Mouse (Mus musculus) embryonic fibroblast, embryonic 13.5 days (primary cell): ENCODE measurements at regions not wholly inside any gene's neighbourhood (a gene's known extent, or its start where the extent isn't known, plus 50 kb on each side); places are given as distances from the start of the nearest gene placed in this dataset.
A peak's percentile ranks its signal among the peaks of the same experiment; 100 is the strongest.
"Not testable (repeated sequence)": the region's sequence is repeated elsewhere in the genome, so short reads cannot be mapped to it uniquely, and the experiment has no call there.

Source experiments
- H3K27ac ChIP-seq: 2 replicates; pipeline ENCODE4 v1.5.1; 2012; ENCODE audit warnings: low read length, control low read depth, inconsistent platforms; ENCODE audit not compliant: insufficient read depth
- H3K4me1 ChIP-seq: 2 replicates; pipeline ENCODE4 v1.6.1; 2011; ENCODE audit warnings: low read length; ENCODE audit not compliant: control insufficient read depth, insufficient read depth
- H3K4me3 ChIP-seq: 2 replicates; pipeline ENCODE4 v1.5.1; 2011; ENCODE audit warnings: mild to moderate bottlenecking, control low read depth, low read length; ENCODE audit not compliant: insufficient read depth
- CTCF ChIP-seq: IDR thresholded peaks from 2 replicates; pipeline ENCODE4 v1.5.1; 2011; ENCODE audit warnings: mild to moderate bottlenecking, control low read depth, low read length, moderate library complexity, borderline replicate concordance; ENCODE audit not compliant: insufficient read depth
- POLR2A ChIP-seq: IDR thresholded peaks from 2 replicates; pipeline ENCODE4 v1.6.1; 2011; ENCODE audit warnings: low read depth, mild to moderate bottlenecking, control low read depth, low read length, moderate library complexity

DNA sequence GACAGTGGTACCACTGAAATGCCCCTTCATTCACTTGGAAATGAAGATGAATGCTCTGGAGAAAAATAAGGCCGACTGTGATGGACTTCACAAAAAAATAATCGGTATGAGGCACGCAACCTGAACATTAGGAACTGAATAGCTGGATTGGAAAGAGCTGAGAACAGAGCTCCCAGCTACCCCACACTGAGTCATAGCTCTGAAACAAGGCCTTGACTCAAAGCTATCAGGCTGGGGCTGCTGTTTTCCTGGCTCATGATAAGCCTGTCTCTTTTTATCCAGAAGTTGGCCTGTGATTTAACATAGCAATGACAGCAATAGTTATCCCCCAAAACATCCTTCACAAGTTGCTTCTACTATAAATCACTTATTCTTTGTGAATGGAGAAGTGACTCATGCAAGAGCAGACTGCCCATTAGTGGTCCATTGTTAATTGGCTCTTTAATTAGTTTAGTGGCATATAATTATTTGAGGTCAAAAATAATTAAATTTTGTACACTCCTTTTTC, 306.9 kb upstream of the Hand2 start:
- Histone ChIP-seq H3K4me1 (peaks cover 2% of the 10 kb centered on the region; the same call in 1 of the 2 replicates), H3K4me3 (no peak overlapping the region), H3K27ac (peak overlapping the region; percentile 52; the same call in 1 of the 2 replicates)
- TF ChIP-seq POLR2A (no peak), CTCF (no peak)

DNA sequence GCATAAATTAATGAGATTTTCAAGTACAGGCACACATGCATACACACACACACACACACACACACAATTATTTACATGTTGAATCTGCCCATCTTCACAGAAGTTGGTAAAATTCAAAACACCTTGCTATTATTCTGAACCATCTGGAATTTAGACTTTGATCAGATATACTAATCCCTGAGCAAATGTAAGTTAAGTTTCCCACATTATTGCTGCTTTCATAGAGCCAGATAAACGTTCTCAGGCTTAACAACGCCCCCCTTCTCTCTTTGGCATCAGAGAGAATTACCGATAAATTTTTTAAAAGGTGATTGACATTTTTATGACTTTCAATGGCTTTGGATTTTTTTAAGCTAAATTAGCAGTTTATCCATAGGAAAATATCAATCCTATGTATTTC, 304.5 kb upstream of the Hand2 start:
- TF ChIP-seq CTCF (no peak), POLR2A (no peak)

DNA sequence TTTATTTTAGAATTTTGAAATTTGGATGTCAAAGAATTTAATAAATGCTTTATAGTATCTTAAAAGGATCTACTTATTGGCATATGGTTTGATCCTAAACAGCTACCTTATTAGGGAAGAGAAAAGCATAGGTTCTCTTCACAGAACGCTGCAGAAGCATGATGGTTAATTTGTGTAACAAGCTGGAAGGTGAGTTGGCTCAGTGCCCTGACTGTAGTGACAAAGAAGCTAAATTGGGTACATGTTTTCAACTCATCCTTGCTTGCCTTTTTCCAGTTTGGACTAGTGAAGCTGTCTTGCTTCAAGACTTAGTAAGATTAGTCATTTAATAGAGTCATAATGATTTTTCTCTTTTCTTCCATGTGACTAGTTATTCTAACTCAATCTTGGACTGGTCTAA, 292.7 kb upstream of the Hand2 start:
- not testable (repeated sequence) for H3K4me1 ChIP-seq, H3K27ac ChIP-seq, H3K4me3 ChIP-seq

More for the DNA sequence above, 304.5 kb upstream of the Hand2 start:
- Histone ChIP-seq H3K4me1 (peaks cover 2% of the 10 kb centered on the region; the same call in 1 of the 2 replicates), H3K4me3 (no peak overlapping the region), H3K27ac (no peak overlapping the region)

DNA sequence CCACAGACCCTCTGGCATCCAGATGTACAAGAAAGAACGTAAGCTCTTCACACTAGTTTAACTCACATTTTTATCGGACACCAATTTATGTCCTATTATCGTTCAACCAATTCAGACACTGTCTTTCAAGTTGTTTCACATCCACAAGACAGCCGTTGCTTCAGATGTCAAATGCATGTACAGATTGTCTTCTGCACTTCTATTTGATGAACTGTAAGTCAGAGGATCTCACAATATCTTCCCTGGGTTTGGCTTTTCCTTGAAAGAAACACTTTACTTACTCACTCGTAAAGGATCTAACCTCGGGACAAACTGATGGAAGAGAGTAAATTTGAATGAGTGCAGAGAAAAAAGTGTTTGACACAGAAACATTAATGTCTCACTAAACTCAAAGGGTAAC, 272.3 kb upstream of the Hand2 start:
- Histone ChIP-seq H3K27ac (no peak overlapping the region), H3K4me1 (no peaks in the 10 kb centered on the region), H3K4me3 (no peak overlapping the region)
- TF ChIP-seq POLR2A (no peak), CTCF (no peak)

DNA sequence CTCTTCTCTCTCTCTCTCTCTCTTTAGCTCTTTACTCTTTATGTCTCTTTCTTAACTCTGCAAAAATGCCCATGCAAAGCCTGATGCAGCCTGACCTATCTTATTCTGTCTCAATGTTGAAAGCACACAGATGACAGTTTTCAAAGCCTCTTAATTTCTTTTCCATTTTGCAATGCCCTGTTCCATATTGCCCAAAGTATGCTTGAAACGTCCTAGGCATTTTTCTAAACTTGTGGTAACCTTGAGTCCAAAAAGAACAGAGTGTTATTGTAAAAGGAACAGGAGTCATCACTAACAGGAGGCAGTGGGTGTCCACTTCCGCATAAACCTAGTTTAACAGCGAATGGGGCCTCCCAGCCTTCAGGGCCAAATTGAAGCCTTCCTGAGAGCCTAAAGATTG, 271.9 kb upstream of the Hand2 start:
- TF ChIP-seq POLR2A (no peak), CTCF (no peak)
- no peak overlapping the region for H3K4me3 ChIP-seq
- no peak overlapping the region for H3K27ac ChIP-seq
- H3K4me1 ChIP-seq, result no peaks in the 10 kb centered on the region

DNA sequence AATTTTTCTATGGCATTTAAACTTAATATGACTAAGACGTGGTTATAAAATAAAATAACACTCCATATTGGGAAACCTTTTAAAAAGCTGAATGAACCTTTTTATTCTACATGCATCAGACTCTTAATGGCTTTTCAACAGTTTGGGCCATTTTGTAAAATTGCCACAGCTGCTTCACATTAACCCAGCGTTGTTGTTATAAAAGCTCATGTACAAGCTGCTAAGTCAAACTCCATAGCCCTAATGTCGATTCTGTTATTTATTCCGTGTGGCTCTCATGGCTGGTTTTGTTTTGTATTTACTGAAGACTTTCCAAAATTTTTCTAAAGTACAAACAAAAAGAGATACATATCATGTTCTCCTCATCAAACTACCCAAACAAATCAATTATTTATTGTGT, 268.1 kb upstream of the Hand2 start:
- H3K27ac ChIP-seq, result no peak overlapping the region
- no peak for TF ChIP-seq POLR2A
- TF ChIP-seq CTCF, result no peak
- H3K4me1 ChIP-seq, result no peaks in the 10 kb centered on the region
- no peak overlapping the region for H3K4me3 ChIP-seq

DNA sequence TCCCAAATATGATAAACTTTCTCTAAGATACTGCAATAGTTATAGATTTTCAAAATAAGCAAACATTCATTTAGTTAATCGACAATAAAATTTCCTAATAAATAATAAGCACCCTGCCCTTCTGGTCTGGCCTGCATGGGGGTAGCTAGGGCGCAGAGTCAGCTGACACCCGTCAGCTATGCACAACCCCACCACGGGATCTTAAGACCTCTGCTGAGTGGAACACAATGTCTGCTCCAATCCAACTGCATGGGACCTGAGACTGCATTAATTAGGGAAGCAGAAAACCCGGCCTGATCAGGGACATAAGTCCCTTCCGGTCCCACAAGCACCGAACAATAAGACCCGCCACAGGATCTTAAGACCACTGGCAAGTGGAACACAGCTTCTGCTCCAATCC, 243.8 kb upstream of the Hand2 start:
- TF ChIP-seq CTCF (no peak), POLR2A (no peak)
- Histone ChIP-seq H3K27ac (no peak overlapping the region), H3K4me1 (no peaks in the 10 kb centered on the region), H3K4me3 (no peak overlapping the region)

DNA sequence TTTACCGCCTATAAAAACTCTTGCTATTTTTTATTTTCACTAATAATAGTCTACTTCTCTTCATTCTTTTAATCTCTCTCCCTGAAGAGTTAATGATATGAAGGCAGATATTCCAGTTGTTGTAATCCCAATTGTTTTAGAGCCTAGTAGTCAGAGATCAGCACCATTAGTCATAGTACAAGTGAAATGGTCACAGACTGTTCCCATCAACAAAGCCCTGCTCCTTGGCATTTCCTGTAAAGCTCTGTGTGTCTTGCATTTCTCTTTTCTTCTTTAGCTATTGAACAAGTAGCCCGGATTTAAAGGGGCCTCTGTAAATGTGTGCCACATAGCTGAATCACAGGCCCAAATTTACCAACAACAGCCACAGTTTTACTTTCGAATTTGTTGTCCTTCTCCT, 234.0 kb upstream of the Hand2 start:
- no peak for TF ChIP-seq CTCF
- no peak for TF ChIP-seq POLR2A
- no peak overlapping the region for H3K4me3 ChIP-seq
- H3K27ac ChIP-seq, result no peak overlapping the region; the same call in 1 of the 2 replicates
- peaks cover 4% of the 10 kb centered on the region; the same call in 1 of the 2 replicates for H3K4me1 ChIP-seq

DNA sequence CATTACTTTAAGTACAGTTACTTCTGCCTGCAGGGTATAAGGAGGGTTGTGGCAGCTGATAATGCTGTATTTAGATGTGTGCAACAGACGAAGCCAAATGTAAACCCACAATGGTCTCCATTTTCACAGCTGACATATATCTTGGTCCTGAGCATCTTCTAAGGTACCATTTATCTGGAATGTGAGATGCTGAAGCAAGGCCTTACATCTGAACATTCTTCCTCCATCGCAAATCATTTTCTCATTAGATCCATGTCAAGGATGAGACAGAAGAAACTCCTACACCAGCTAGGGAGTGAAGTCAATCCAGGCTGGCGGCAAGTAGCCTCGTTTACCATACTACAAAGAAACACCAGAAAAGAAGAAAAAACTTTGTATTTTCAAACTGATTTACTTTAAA, 228.4 kb upstream of the Hand2 start:
- Histone ChIP-seq H3K4me3 (no peak overlapping the region), H3K27ac (no peak overlapping the region), H3K4me1 (no peaks in the 10 kb centered on the region)
- no peak for TF ChIP-seq POLR2A
- no peak for TF ChIP-seq CTCF

DNA sequence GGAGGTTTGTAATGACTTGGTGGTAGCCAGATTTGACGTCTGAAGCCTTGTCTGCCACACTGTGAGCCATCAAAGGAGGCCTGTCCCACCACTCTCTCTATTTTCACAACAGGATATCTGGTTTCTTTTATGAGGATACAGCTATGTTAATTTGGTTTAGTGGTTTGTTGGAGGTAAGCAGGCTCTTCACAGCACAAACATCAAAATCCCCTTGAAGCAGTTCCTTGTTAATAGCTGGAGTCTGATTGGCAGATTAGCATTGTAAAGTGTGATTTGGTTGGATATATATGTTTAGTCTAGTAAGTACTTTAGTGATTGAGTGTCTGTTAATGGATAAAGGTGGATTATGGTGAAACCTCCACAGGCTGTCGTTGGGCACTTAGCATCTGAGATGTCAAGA, 225.6 kb upstream of the Hand2 start:
- TF ChIP-seq POLR2A (no peak), CTCF (no peak)
- Histone ChIP-seq H3K4me1 (no peaks in the 10 kb centered on the region), H3K27ac (no peak overlapping the region), H3K4me3 (no peak overlapping the region)

DNA sequence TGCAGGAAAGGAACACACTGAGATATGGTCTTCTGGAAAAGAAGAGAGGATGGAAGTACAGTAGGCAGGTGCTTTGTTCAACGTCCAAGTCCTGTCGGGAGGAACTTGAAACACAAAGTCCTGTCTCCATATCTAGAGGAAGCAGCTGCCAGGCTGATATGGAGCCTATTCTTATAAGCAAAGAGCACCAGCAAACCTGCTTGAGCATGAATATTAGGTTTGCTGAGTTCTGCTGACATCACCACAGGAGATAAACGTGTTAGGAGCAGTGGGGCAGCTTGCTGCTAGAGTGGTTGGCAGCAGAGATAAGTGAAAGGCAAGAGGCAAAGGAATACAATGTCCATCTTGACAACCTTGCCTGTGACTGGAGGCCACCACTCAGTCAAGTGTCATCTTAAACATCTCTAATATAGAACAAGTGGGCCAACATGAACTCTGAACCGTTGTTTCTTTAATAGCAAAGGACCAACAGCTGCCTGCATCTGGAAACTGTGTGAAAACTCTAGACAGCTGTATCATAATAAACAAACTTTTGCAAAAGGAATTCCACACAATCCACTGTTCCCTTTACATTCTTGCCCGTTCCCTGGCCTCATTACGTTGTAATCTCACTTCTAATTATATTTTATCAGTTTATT, 209.9 kb upstream of the Hand2 start:
- H3K27ac ChIP-seq, H3K4me1 ChIP-seq, H3K4me3 ChIP-seq: not testable (repeated sequence)
